Mouse (Mus musculus): ENCODE results near the gene Eps8. TPM values are rescaled to one million over a fixed set of nuclear protein-coding genes. Genes with fewer than 3 reads are reported as not detected.

The Eps8 gene
- polyA plus RNA-seq, 1 experiment: 23.0 TPM

DNA sequence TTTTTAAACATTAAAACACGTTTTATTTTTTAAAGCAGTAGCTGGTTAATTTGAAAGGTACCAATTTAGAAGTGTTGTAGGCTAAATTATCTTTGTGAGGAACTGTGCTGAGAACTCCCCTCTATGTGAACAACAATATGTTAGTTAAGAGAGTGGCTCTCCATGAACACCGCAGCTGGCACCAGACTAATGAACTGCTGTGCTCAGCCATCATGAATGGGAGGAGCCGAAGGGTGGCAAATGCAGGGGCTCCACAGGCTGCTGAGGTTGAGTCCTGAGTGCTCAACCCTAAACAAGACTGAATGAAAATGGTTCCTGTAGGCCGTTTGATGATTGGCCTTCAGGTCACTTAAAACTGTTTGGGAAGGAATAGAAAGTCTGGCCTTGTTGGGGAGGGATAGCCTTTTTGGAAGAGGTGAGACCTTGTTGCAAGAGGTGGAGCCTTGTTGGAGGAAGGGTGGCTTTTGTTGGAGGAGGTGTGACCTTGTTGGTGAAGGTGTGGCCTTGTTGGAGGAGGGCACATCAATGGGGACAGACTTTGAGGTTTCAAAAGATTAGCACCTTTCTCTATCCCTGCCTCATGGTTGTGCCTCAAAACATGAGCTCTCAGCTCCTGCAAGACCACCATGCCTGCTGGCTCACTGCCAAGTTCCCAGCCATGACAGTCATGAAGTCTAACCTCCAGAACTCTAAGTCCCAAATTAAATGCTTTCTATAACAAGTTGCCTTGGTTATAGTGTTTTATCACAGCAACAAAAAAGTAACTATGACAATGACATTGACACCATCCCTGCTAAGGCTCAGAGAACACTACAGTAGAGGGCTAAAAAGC, 50.0 kb downstream of the Eps8 start:
- Histone ChIP-seq H3K4me1 (ENCODE audit: control insufficient read depth, insufficient read depth, low read length) (no peaks in the 10 kb centered on the region), H3K4me3 (ENCODE audit: insufficient read depth, low read length) (no peak overlapping the region), H3K27ac (ENCODE audit: insufficient read depth, low read length) (no peak overlapping the region)
- TF ChIP-seq POLR2A (IDR thresholded peaks at IDR 0.05; ENCODE audit: extremely low read depth, insufficient read depth, low read length) (no peak), CTCF (IDR thresholded peaks at IDR 0.05; ENCODE audit: extremely low read depth, insufficient read depth, low read length) (no peak)

- Histone ChIP-seq H3K27ac (ENCODE audit: insufficient read depth, low read length) (no peak overlapping the region), H3K4me3 (ENCODE audit: insufficient read depth, low read length) (no peak overlapping the region), H3K4me1 (ENCODE audit: control insufficient read depth, insufficient read depth, low read length) (no peaks in the 10 kb centered on the region)
- TF ChIP-seq POLR2A (IDR thresholded peaks at IDR 0.05; ENCODE audit: extremely low read depth, insufficient read depth, low read length) (no peak), CTCF (IDR thresholded peaks at IDR 0.05; ENCODE audit: extremely low read depth, insufficient read depth, low read length) (no peak)
Observed at GRCm38 (mm10) chr6:137598306-137598705, 56.4 kb downstream of the Eps8 start.

DNA sequence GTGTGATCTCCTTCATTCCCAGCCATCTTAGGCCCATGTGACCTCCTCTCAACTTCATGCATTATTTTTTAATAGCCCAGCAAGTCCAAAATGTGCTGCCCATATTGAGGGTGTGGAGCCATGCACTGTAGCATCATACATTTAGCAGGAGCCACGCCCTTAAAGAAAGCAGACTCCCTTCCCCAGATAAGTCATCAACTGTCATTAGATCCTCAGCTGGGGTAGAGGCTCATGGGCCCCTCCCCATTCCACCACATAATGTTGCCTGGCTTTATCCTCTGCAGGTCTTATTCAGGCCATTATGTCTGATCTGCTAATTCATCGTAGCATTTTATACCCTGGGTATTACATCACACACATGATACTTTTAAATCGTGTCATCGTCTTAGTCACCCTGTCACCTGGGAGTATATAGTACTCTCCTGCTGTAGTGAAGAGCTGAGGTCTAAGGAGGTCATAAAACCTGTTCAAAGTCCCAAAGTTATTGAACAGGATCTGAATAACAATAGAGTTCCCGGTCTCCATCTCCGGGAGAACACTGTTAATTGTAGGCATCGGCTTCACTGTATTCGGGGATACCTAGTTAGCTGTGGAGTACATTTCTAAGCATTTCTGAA, 57.1 kb downstream of the Eps8 start:
- no peak overlapping the region for H3K27ac ChIP-seq (ENCODE audit: insufficient read depth, low read length)
- TF ChIP-seq POLR2A (IDR thresholded peaks at IDR 0.05; ENCODE audit: extremely low read depth, insufficient read depth, low read length): no peak
- TF ChIP-seq CTCF (IDR thresholded peaks at IDR 0.05; ENCODE audit: extremely low read depth, insufficient read depth, low read length): no peak
- no peaks in the 10 kb centered on the region for H3K4me1 ChIP-seq (ENCODE audit: control insufficient read depth, insufficient read depth, low read length)
- H3K4me3 ChIP-seq (ENCODE audit: insufficient read depth, low read length): no peak overlapping the region

GRCm38 (mm10) chr6:137592582-137592981, 62.1 kb downstream of the Eps8 start:
- no peaks in the 10 kb centered on the region for H3K4me1 ChIP-seq (ENCODE audit: control insufficient read depth, insufficient read depth, low read length)
- H3K27ac ChIP-seq (ENCODE audit: insufficient read depth, low read length): no peak overlapping the region
- TF ChIP-seq POLR2A (IDR thresholded peaks at IDR 0.05; ENCODE audit: extremely low read depth, insufficient read depth, low read length): no peak
- no peak overlapping the region for H3K4me3 ChIP-seq (ENCODE audit: insufficient read depth, low read length)

GRCm38 (mm10) chr6:137589245-137589618, 65.4 kb downstream of the Eps8 start:
- H3K27ac ChIP-seq (ENCODE audit: insufficient read depth, low read length): no peak overlapping the region
- TF ChIP-seq CTCF (IDR thresholded peaks at IDR 0.05; ENCODE audit: extremely low read depth, insufficient read depth, low read length) (no peak), POLR2A (IDR thresholded peaks at IDR 0.05; ENCODE audit: extremely low read depth, insufficient read depth, low read length) (no peak)
- H3K4me3 ChIP-seq (ENCODE audit: insufficient read depth, low read length): no peak overlapping the region
- H3K4me1 ChIP-seq (ENCODE audit: control insufficient read depth, insufficient read depth, low read length): no peaks in the 10 kb centered on the region

DNA sequence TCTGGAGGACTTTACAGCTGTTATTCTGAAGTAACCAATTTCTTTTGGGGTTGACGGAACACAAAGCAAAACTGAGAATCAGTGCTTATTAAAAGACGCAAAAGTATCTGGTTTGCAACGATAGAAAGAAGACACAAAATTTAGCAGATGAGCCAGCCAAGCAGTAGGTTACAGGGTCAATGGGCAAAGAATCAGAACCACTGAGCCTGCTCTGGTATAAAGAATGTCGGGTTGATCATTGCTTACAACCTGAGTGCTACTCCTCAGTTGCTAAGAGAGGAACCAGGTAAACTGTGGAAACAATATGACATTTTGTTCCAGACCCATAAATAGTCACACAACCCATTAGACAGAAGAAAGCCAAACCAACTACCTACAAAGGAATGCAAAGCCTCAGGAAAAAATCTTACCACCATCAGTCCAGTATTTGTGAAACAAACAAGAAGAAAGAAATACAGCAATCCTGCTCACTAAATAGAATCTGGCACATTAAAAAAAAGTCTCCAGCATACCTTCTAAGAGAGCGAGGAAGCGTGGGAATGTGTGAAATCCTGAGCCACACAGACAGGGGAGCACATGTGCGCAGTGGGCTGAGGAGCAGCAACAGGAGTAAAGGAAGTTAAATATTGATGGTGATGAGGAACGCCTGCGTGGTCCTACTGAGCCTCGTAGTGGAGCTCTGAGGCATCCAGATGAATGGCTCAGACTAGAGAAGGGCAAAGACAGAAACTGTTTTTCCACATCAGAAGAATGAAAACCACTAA, 66.0 kb downstream of the Eps8 start:
- Histone ChIP-seq H3K27ac (ENCODE audit: insufficient read depth, low read length) (no peak overlapping the region), H3K4me3 (ENCODE audit: insufficient read depth, low read length) (no peak overlapping the region)
- TF ChIP-seq CTCF (IDR thresholded peaks at IDR 0.05; ENCODE audit: extremely low read depth, insufficient read depth, low read length) (no peak), POLR2A (IDR thresholded peaks at IDR 0.05; ENCODE audit: extremely low read depth, insufficient read depth, low read length) (no peak)

GRCm38 (mm10) chr6:137587866-137588265, 66.8 kb downstream of the Eps8 start:
- TF ChIP-seq CTCF (IDR thresholded peaks at IDR 0.05; ENCODE audit: extremely low read depth, insufficient read depth, low read length): no peak
- no peak for TF ChIP-seq POLR2A (IDR thresholded peaks at IDR 0.05; ENCODE audit: extremely low read depth, insufficient read depth, low read length)
- H3K4me1 ChIP-seq (ENCODE audit: control insufficient read depth, insufficient read depth, low read length): no peaks in the 10 kb centered on the region
- no peak overlapping the region for H3K27ac ChIP-seq (ENCODE audit: insufficient read depth, low read length)
- no peak overlapping the region for H3K4me3 ChIP-seq (ENCODE audit: insufficient read depth, low read length)

More for the DNA sequence above, 66.0 kb downstream of the Eps8 start:
- no peaks in the 10 kb centered on the region for H3K4me1 ChIP-seq (ENCODE audit: control insufficient read depth, insufficient read depth, low read length)

GRCm38 (mm10) chr6:137585229-137585628, 69.4 kb downstream of the Eps8 start:
- Histone ChIP-seq H3K4me1 (ENCODE audit: control insufficient read depth, insufficient read depth, low read length) (no peaks in the 10 kb centered on the region), H3K27ac (ENCODE audit: insufficient read depth, low read length) (no peak overlapping the region), H3K4me3 (ENCODE audit: insufficient read depth, low read length) (no peak overlapping the region)
- TF ChIP-seq CTCF (IDR thresholded peaks at IDR 0.05; ENCODE audit: extremely low read depth, insufficient read depth, low read length) (no peak), POLR2A (IDR thresholded peaks at IDR 0.05; ENCODE audit: extremely low read depth, insufficient read depth, low read length) (no peak)

DNA sequence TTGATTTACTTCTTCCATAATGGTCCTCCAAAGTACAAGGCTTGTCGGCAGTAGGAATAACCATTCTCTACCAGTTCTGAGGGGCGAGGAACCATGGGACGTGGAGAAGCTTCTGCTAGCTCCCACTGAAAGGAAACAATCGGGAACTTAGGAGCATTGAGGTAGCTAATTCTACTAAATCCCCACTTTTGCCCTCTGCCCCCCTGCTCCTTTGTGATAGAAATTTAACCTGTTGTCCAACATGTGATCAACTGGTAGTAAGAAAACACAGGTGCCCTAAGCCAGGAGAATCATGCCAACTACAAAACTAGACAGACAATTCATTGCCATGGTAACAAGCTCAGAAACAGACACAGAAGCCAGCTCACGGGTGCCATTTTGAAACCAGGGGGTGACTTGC, 71.6 kb downstream of the Eps8 start:
- Histone ChIP-seq H3K27ac (ENCODE audit: insufficient read depth, low read length) (no peak overlapping the region), H3K4me3 (ENCODE audit: insufficient read depth, low read length) (no peak overlapping the region), H3K4me1 (ENCODE audit: control insufficient read depth, insufficient read depth, low read length) (no peaks in the 10 kb centered on the region)
- no peak for TF ChIP-seq POLR2A (IDR thresholded peaks at IDR 0.05; ENCODE audit: extremely low read depth, insufficient read depth, low read length)
- no peak for TF ChIP-seq CTCF (IDR thresholded peaks at IDR 0.05; ENCODE audit: extremely low read depth, insufficient read depth, low read length)

Data from cortical plate, adult 2 months (tissue).